In the genomic region with DNA sequence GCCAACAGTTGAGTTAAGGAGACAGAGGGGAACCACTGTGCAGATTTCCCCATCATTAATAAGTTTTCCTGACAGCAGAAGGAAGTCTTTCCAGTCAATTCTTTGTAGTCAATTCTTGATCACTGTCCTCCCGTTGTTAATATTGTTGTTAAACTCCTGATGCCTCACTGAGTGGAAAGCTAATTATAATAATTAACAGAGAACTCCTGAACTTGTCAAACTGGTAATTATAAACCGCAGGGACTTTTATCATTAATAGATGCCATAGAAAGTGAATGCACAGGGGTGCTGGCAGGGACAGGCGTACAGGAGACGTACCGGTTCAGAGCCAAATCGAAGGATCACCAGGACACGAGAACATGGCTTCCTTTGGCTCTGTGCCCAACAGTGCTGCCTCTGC, we compare ENCODE assay signal across 27 mouse cellular contexts.
A peak's percentile ranks its signal among the peaks of the same experiment; 100 is the strongest.
DNase-seq lines count a peak whose midpoint lies in the region; ATAC-seq lines count a peak whose summit lies in the region.
"Had no signal": no experiment of that assay in that cellular context is flagged by ENCODE, and none has a peak within 500 bp of the region (broad histone marks: within the 10 kb centered on the region; RNA-seq: fewer than 3 reads in every experiment).

No protein-coding gene starts in this region.

- no peak for ATAC-seq in forebrain, embryonic 14.5 days
- ATAC-seq in forebrain, embryonic 11.5 days (replicated peaks; ENCODE audit: low FRiP score) = no peak
- no peak for ATAC-seq in megakaryocyte, adult 5-6 weeks (ENCODE audit: poor library complexity, severe bottlenecking)
- ATAC-seq: activated CD4-positive, CD25-positive, alpha-beta regulatory T cell, adult 4 months; CD4-positive, CD25-positive, alpha-beta regulatory T cell, adult 4 months; forebrain, embryonic 16.5 days; hindbrain, embryonic 16.5 days; intestine, embryonic 15.5 days had no signal

- intact Hi-C loops in left cerebral cortex, postnatal 4 days (cut with DNase I) = no loop called here
- intact Hi-C loops in left cerebral cortex, postnatal 14 days (cut with DNase I) = no loop called here

- H3K36me3 ChIP-seq in forebrain, embryonic 14.5 days (ENCODE audit: control insufficient read depth, insufficient read depth, low read length) = no peaks in the 10 kb centered on the region
- no peaks in the 10 kb centered on the region for H3K36me3 ChIP-seq in forebrain, embryonic 11.5 days (ENCODE audit: control insufficient read depth, insufficient read depth, low read length)
- H3K36me3 ChIP-seq: embryonic facial prominence, embryonic 12.5 days; embryonic facial prominence, embryonic 15.5 days; forebrain, embryonic 12.5 days; heart, embryonic 12.5 days; heart, embryonic 15.5 days; hindbrain, embryonic 10.5 days; hindbrain, embryonic 13.5 days; intestine, embryonic 15.5 days had no signal

- no peak overlapping the region for H3K27ac ChIP-seq in forebrain, embryonic 14.5 days (ENCODE audit: low read depth, low read length)
- H3K27ac ChIP-seq in forebrain, embryonic 11.5 days (ENCODE audit: low read depth, low read length) = no peak overlapping the region
- H3K27ac ChIP-seq: embryonic facial prominence, embryonic 12.5 days; embryonic facial prominence, embryonic 15.5 days; forebrain, embryonic 12.5 days; gastrocnemius, adult 2 months; heart, embryonic 15.5 days; hindbrain, embryonic 10.5 days; hindbrain, embryonic 13.5 days; intestine, embryonic 15.5 days had no signal

- no peak overlapping the region for H3K4me2 ChIP-seq in forebrain, embryonic 14.5 days (ENCODE audit: low read length)
- no peak overlapping the region for H3K4me2 ChIP-seq in forebrain, embryonic 11.5 days (ENCODE audit: low read depth, low read length, severe bottlenecking)
- H3K4me2 ChIP-seq: embryonic facial prominence, embryonic 12.5 days; embryonic facial prominence, embryonic 15.5 days; forebrain, embryonic 12.5 days; heart, embryonic 12.5 days; heart, embryonic 15.5 days; hindbrain, embryonic 13.5 days; intestine, embryonic 15.5 days had no signal

- WGBS in forebrain, embryonic 14.5 days = 42% methylated on average over 7 of the region's 7 CpGs
- 84% methylated on average over 7 of the region's 7 CpGs for WGBS in forebrain, embryonic 11.5 days

- no peaks in the 10 kb centered on the region for H3K4me1 ChIP-seq in forebrain, embryonic 14.5 days (ENCODE audit: control insufficient read depth, insufficient read depth, low read length)
- no peaks in the 10 kb centered on the region for H3K4me1 ChIP-seq in forebrain, embryonic 11.5 days (replicated peaks; ENCODE audit: control insufficient read depth, insufficient read depth, low read length)
- H3K4me1 ChIP-seq: embryonic facial prominence, embryonic 12.5 days; embryonic facial prominence, embryonic 15.5 days; forebrain, embryonic 12.5 days; heart, embryonic 15.5 days; hindbrain, embryonic 10.5 days; hindbrain, embryonic 13.5 days; intestine, embryonic 15.5 days had no signal

- no peaks in the 10 kb centered on the region for H3K27me3 ChIP-seq in forebrain, embryonic 14.5 days (replicated peaks; ENCODE audit: control insufficient read depth, insufficient read depth, low read length)
- H3K27me3 ChIP-seq in forebrain, embryonic 11.5 days (ENCODE audit: control insufficient read depth, insufficient read depth, low read length) = no peaks in the 10 kb centered on the region
- H3K27me3 ChIP-seq: embryonic facial prominence, embryonic 12.5 days; embryonic facial prominence, embryonic 15.5 days; forebrain, embryonic 12.5 days; heart, embryonic 12.5 days; hindbrain, embryonic 13.5 days; intestine, embryonic 15.5 days had no signal

- no peaks in the 10 kb centered on the region for H3K9me3 ChIP-seq in forebrain, embryonic 14.5 days (replicated peaks; ENCODE audit: control insufficient read depth, low read length)
- no peaks in the 10 kb centered on the region for H3K9me3 ChIP-seq in forebrain, embryonic 11.5 days (ENCODE audit: control insufficient read depth, low read length)
- H3K9me3 ChIP-seq: embryonic facial prominence, embryonic 12.5 days; embryonic facial prominence, embryonic 15.5 days; forebrain, embryonic 12.5 days; heart, embryonic 12.5 days; heart, embryonic 15.5 days; hindbrain, embryonic 10.5 days; hindbrain, embryonic 13.5 days; intestine, embryonic 15.5 days had no signal

- H3K9ac ChIP-seq in forebrain, embryonic 14.5 days (ENCODE audit: low read length) = no peak overlapping the region
- H3K9ac ChIP-seq in forebrain, embryonic 11.5 days (ENCODE audit: low read length) = no peak overlapping the region
- H3K9ac ChIP-seq: embryonic facial prominence, embryonic 12.5 days; embryonic facial prominence, embryonic 15.5 days; forebrain, embryonic 12.5 days; heart, embryonic 12.5 days; heart, embryonic 15.5 days; hindbrain, embryonic 13.5 days; intestine, embryonic 15.5 days had no signal

- peak; percentile 22 for DNase-seq in forebrain, embryonic 14.5 days (ENCODE audit: low spot score)
- no peak for DNase-seq in forebrain, embryonic 11.5 days (ENCODE audit: low spot score)
- peak; percentile 37 for DNase-seq in left cerebral cortex, postnatal 4 days
- no peak for DNase-seq in left cerebral cortex, postnatal 14 days (ENCODE audit: low spot score in 2 of 2)
- DNase-seq in retina, embryonic 14.5 days (ENCODE audit: low spot score) = peak; percentile 33
- DNase-seq: adrenal gland, adult 8-10 months; adrenal gland, postnatal 25 days; cerebellum, adult 11 months; cerebellum, adult 8-10 months; gastrocnemius, adult 2 months; gastrocnemius, postnatal 14 days; heart, adult 18-20 months; heart, postnatal 10 days; heart, postnatal 36 days had no signal

- H3K4me3 ChIP-seq in forebrain, embryonic 14.5 days (ENCODE audit: low read depth, low read length) = no peak overlapping the region
- no peak overlapping the region for H3K4me3 ChIP-seq in forebrain, embryonic 11.5 days (ENCODE audit: low read depth, low read length)
- H3K4me3 ChIP-seq: embryonic facial prominence, embryonic 12.5 days; embryonic facial prominence, embryonic 15.5 days; forebrain, embryonic 12.5 days; gastrocnemius, adult 2 months; heart, embryonic 12.5 days; heart, embryonic 15.5 days; hindbrain, embryonic 10.5 days; hindbrain, embryonic 13.5 days; intestine, embryonic 15.5 days had no signal

Comparison
In these comparisons a context has a peak if more than half of its experiments do, and no peak if none do; other contexts are left out.
1. DNase-seq: peak in forebrain, embryonic 14.5 days (single experiment), left cerebral cortex, postnatal 4 days (single experiment) and retina, embryonic 14.5 days (single experiment); none in forebrain, embryonic 11.5 days (single experiment) and left cerebral cortex, postnatal 14 days (0 of 2).